23 mouse cellular contexts compared by ENCODE assay signal in the genomic region with DNA sequence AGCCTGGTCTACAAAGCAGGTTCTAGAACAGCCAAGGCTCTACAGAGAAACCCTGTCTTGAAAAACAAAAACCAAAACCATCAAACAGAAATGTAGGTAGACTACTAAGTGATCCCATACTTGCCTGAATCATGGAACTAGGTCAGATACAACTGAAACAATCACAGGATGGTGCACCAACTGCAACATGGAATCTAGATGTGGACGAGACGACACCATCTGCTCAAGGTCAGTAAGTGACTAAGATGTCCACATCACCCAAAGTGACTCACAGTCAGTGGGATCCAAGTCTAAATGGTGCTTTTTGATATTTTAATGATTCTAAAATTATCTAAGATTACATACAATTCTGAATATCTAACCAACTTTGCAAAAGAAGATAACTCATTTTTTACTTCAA. TPM values are rescaled to one million over a fixed set of nuclear protein-coding genes. Genes with fewer than 3 reads are reported as not detected.
"Had no signal": no experiment of that assay in that cellular context is flagged by ENCODE, and none has a peak within 500 bp of the region (broad histone marks: within the 10 kb centered on the region; RNA-seq: fewer than 3 reads in every experiment).

No protein-coding gene starts in this region.

- DNase-seq: gastrocnemius, postnatal 14 days; gastrocnemius, postnatal 36 days; heart, adult 18-20 months; heart, postnatal 14 days; heart, postnatal 36 days; kidney, adult 11 months; kidney, adult 8-10 months; kidney, postnatal 10 days; kidney, postnatal 25 days; layer of hippocampus, adult 9-11 months; layer of hippocampus, postnatal 36 days; left cerebral cortex, postnatal 4 days had no signal

- H3K27ac ChIP-seq: heart, embryonic 10.5 days; hindbrain, embryonic 13.5 days; hindbrain, embryonic 15.5 days; hindbrain, postnatal 0 days; limb, embryonic 13.5 days; limb, embryonic 15.5 days; liver, embryonic 12.5 days; liver, embryonic 14.5 days had no signal

- H3K4me3 ChIP-seq: heart, embryonic 10.5 days; heart, embryonic 12.5 days; hindbrain, embryonic 13.5 days; hindbrain, embryonic 15.5 days; limb, embryonic 13.5 days; limb, embryonic 15.5 days; liver, embryonic 12.5 days had no signal

- H3K4me1 ChIP-seq: heart, embryonic 10.5 days; heart, embryonic 12.5 days; hindbrain, embryonic 13.5 days; hindbrain, embryonic 15.5 days; limb, embryonic 13.5 days; limb, embryonic 15.5 days; liver, embryonic 12.5 days had no signal

- H3K27me3 ChIP-seq: heart, embryonic 12.5 days; hindbrain, embryonic 13.5 days; hindbrain, embryonic 15.5 days; limb, embryonic 13.5 days; limb, embryonic 15.5 days; liver, embryonic 12.5 days had no signal

RNA-seq across cellular contexts. Expression of a gene that starts 50.6 kb away (rescaled TPM):
- total RNA-seq: hematopoietic stem cell, adult 5-6 weeks; liver, adult 2 months had no signal
